Mouse (Mus musculus): ENCODE measurements around the gene Pax1. TPM values are rescaled to one million over a fixed set of nuclear protein-coding genes. Genes with fewer than 3 reads are reported as not detected.

The Pax1 gene
- 0.05 and 0.14 TPM in 2 replicates for polyA plus RNA-seq (2016; fragmentation: Nextera tagmentation; extraction: Ambion mirVana)

GRCm38 (mm10) chr2:147361581-147361980, at the start of gene Pax1:
Pax1 (plus strand) TSS chr2:147361925.
- DNase-seq (ENCODE audit: extremely low spot score, low spot score) = no peak
- Histone ChIP-seq H3K27ac (no peak within 1 kb of the TSS), H3K36me3 (replicated peaks) (no peaks in the 10 kb centered on the region), H3K27me3 (ENCODE audit: poor library complexity, severe bottlenecking) (peaks cover 100% of the 10 kb centered on the region), H3K9me3 (no peaks in the 10 kb centered on the region), H3K4me3 (0 out of 2 replicates have a peak within 1 kb of the TSS, but pooled peaks have one; percentile 5), H3K4me1 (peaks cover 20% of the 10 kb centered on the region)
- WGBS = under 1% methylated on average over 18 of the region's 18 CpGs

GRCm38 (mm10) chr2:147321036-147321435, 40.7 kb upstream of the Pax1 start:
- H3K9me3 ChIP-seq = no peaks in the 10 kb centered on the region
- H3K27me3 ChIP-seq (ENCODE audit: poor library complexity, severe bottlenecking) = peaks cover 19% of the 10 kb centered on the region
- no peak overlapping the region for H3K27ac ChIP-seq
- no peak overlapping the region for H3K4me3 ChIP-seq
- 13% methylated on average over 9 of the region's 9 CpGs for WGBS
- no peaks in the 10 kb centered on the region for H3K36me3 ChIP-seq (replicated peaks)
- DNase-seq (ENCODE audit: extremely low spot score, low spot score) = peak; percentile 39
- no peaks in the 10 kb centered on the region for H3K4me1 ChIP-seq

- WGBS = 83% methylated on average over 2 of the region's 2 CpGs
- Histone ChIP-seq H3K9me3 (no peaks in the 10 kb centered on the region), H3K27me3 (ENCODE audit: poor library complexity, severe bottlenecking) (peaks cover 13% of the 10 kb centered on the region), H3K4me1 (no peaks in the 10 kb centered on the region), H3K4me3 (no peak overlapping the region), H3K36me3 (replicated peaks) (no peaks in the 10 kb centered on the region), H3K27ac (no peak overlapping the region)
- no peak for DNase-seq (ENCODE audit: extremely low spot score, low spot score)
These were observed 36.5 kb upstream of the Pax1 start for GRCm38 (mm10) chr2:147325178-147325577.

GRCm38 (mm10) chr2:147332731-147333130, 29.0 kb upstream of the Pax1 start:
- no peaks in the 10 kb centered on the region for H3K27me3 ChIP-seq (ENCODE audit: poor library complexity, severe bottlenecking)
- H3K36me3 ChIP-seq (replicated peaks) = no peaks in the 10 kb centered on the region
- H3K27ac ChIP-seq = no peak overlapping the region
- no peaks in the 10 kb centered on the region for H3K4me1 ChIP-seq
- no peak for DNase-seq (ENCODE audit: extremely low spot score, low spot score)
- H3K9me3 ChIP-seq = no peaks in the 10 kb centered on the region
- H3K4me3 ChIP-seq = no peak overlapping the region
- 89% methylated on average over 2 of the region's 2 CpGs for WGBS

GRCm38 (mm10) chr2:147338729-147339128, 23.0 kb upstream of the Pax1 start:
- H3K36me3 ChIP-seq (replicated peaks) = no peaks in the 10 kb centered on the region
- H3K4me3 ChIP-seq = no peak overlapping the region
- no peak overlapping the region for H3K27ac ChIP-seq
- DNase-seq (ENCODE audit: extremely low spot score, low spot score) = no peak
- no peaks in the 10 kb centered on the region for H3K9me3 ChIP-seq
- 74% methylated on average over 15 of the region's 15 CpGs for WGBS
- H3K4me1 ChIP-seq = no peaks in the 10 kb centered on the region
- H3K27me3 ChIP-seq (ENCODE audit: poor library complexity, severe bottlenecking) = no peaks in the 10 kb centered on the region

- no peak overlapping the region for H3K27ac ChIP-seq
- H3K4me1 ChIP-seq = no peaks in the 10 kb centered on the region
- H3K27me3 ChIP-seq (ENCODE audit: poor library complexity, severe bottlenecking) = no peaks in the 10 kb centered on the region
- H3K9me3 ChIP-seq = no peaks in the 10 kb centered on the region
- DNase-seq (ENCODE audit: extremely low spot score, low spot score) = no peak
- WGBS = 94% methylated on average over 4 of the region's 4 CpGs
- H3K4me3 ChIP-seq = no peak overlapping the region
- H3K36me3 ChIP-seq (replicated peaks) = no peaks in the 10 kb centered on the region
These were observed 21.9 kb upstream of the Pax1 start for GRCm38 (mm10) chr2:147339796-147340195.

- DNase-seq (ENCODE audit: extremely low spot score, low spot score) = no peak
- Histone ChIP-seq H3K9me3 (no peaks in the 10 kb centered on the region), H3K4me3 (no peak overlapping the region), H3K27me3 (ENCODE audit: poor library complexity, severe bottlenecking) (no peaks in the 10 kb centered on the region), H3K4me1 (no peaks in the 10 kb centered on the region), H3K27ac (no peak overlapping the region), H3K36me3 (replicated peaks) (no peaks in the 10 kb centered on the region)
- 12% methylated on average over 2 of the region's 2 CpGs for WGBS
These were observed 19.5 kb upstream of the Pax1 start for GRCm38 (mm10) chr2:147342198-147342597.

GRCm38 (mm10) chr2:147359716-147360115, 2.0 kb upstream of the Pax1 start:
- Histone ChIP-seq H3K4me3 (no peak overlapping the region), H3K4me1 (peaks cover 6% of the 10 kb centered on the region), H3K27ac (no peak overlapping the region), H3K36me3 (replicated peaks) (no peaks in the 10 kb centered on the region), H3K27me3 (ENCODE audit: poor library complexity, severe bottlenecking) (peaks cover 100% of the 10 kb centered on the region), H3K9me3 (no peaks in the 10 kb centered on the region)
- under 1% methylated on average over 4 of the region's 4 CpGs for WGBS
- DNase-seq (ENCODE audit: extremely low spot score, low spot score) = no peak

- 1% methylated on average over 7 of the region's 7 CpGs for WGBS
- peaks cover 100% of the 10 kb centered on the region for H3K27me3 ChIP-seq (ENCODE audit: poor library complexity, severe bottlenecking)
- no peak overlapping the region for H3K27ac ChIP-seq
- no peak overlapping the region for H3K4me3 ChIP-seq
- no peak for DNase-seq (ENCODE audit: extremely low spot score, low spot score)
- H3K36me3 ChIP-seq (replicated peaks) = no peaks in the 10 kb centered on the region
- no peaks in the 10 kb centered on the region for H3K9me3 ChIP-seq
- H3K4me1 ChIP-seq = peaks cover 13% of the 10 kb centered on the region
These were observed 1.3 kb upstream of the Pax1 start for GRCm38 (mm10) chr2:147360401-147360800.

GRCm38 (mm10) chr2:147360856-147361255, 869 bp upstream of the Pax1 start:
- no peak overlapping the region for H3K27ac ChIP-seq
- H3K4me3 ChIP-seq = no peak overlapping the region
- DNase-seq (ENCODE audit: extremely low spot score, low spot score) = no peak
- no peaks in the 10 kb centered on the region for H3K9me3 ChIP-seq
- H3K27me3 ChIP-seq (ENCODE audit: poor library complexity, severe bottlenecking) = peaks cover 100% of the 10 kb centered on the region
- under 1% methylated on average over 5 of the region's 5 CpGs for WGBS
- H3K4me1 ChIP-seq = peaks cover 17% of the 10 kb centered on the region
- H3K36me3 ChIP-seq (replicated peaks) = no peaks in the 10 kb centered on the region

- Histone ChIP-seq H3K27ac (no peak overlapping the region), H3K27me3 (ENCODE audit: poor library complexity, severe bottlenecking) (peaks cover 100% of the 10 kb centered on the region), H3K9me3 (no peaks in the 10 kb centered on the region), H3K4me1 (peaks cover 20% of the 10 kb centered on the region), H3K36me3 (replicated peaks) (no peaks in the 10 kb centered on the region), H3K4me3 (0 out of 2 replicates have a peak overlapping the region, but pooled peaks have one; percentile 5)
- WGBS = under 1% methylated on average over 18 of the region's 18 CpGs
- DNase-seq (ENCODE audit: extremely low spot score, low spot score) = peak; percentile 79
These were observed 591 bp downstream of the Pax1 start for GRCm38 (mm10) chr2:147362316-147362715.

- H3K36me3 ChIP-seq (replicated peaks) = no peaks in the 10 kb centered on the region
- peaks cover 100% of the 10 kb centered on the region for H3K27me3 ChIP-seq (ENCODE audit: poor library complexity, severe bottlenecking)
- H3K27ac ChIP-seq = no peak overlapping the region
- H3K9me3 ChIP-seq = no peaks in the 10 kb centered on the region
- WGBS = 6% methylated on average over 5 of the region's 6 CpGs
- H3K4me1 ChIP-seq = peaks cover 30% of the 10 kb centered on the region
- H3K4me3 ChIP-seq = no peak overlapping the region
- DNase-seq (ENCODE audit: extremely low spot score, low spot score) = no peak
These were observed 1.8 kb downstream of the Pax1 start for GRCm38 (mm10) chr2:147363401-147364130.

GRCm38 (mm10) chr2:147364198-147364597, 2.5 kb downstream of the Pax1 start:
- Histone ChIP-seq H3K27me3 (ENCODE audit: poor library complexity, severe bottlenecking) (peaks cover 95% of the 10 kb centered on the region), H3K36me3 (replicated peaks) (no peaks in the 10 kb centered on the region), H3K27ac (no peak overlapping the region), H3K4me3 (no peak overlapping the region), H3K4me1 (peaks cover 30% of the 10 kb centered on the region), H3K9me3 (no peaks in the 10 kb centered on the region)
- WGBS = 8% methylated on average over 6 of the region's 6 CpGs
- DNase-seq (ENCODE audit: extremely low spot score, low spot score) = no peak

Data from forebrain, embryonic 10.5 days (tissue).